Mouse (Mus musculus): ENCODE measurements around the gene Zfp362. TPM values are rescaled to one million over a fixed set of nuclear protein-coding genes. Genes with fewer than 3 reads are reported as not detected.

The Zfp362 gene
- polyA plus RNA-seq (2012; rRNA removed), result 25.9 and 39.6 TPM in 2 replicates

GRCm38 (mm10) chr4:128806043-128806826 lies at the start of gene Zfp362:
Zfp362 (minus strand) TSS chr4:128806045.
- DNase-seq (ENCODE audit: low read depth), result no peak

- peak; percentile 67 for DNase-seq (ENCODE audit: low read depth)
Observed at GRCm38 (mm10) chr4:128855613-128856040, 49.8 kb upstream of the Zfp362 start.

GRCm38 (mm10) chr4:128853117-128853516 lies 47.3 kb upstream of the Zfp362 start:
- no peak for DNase-seq (ENCODE audit: low read depth)

- DNase-seq (ENCODE audit: low read depth), result no peak
Observed at GRCm38 (mm10) chr4:128852266-128852887, 46.5 kb upstream of the Zfp362 start.

GRCm38 (mm10) chr4:128849686-128850085 lies 43.8 kb upstream of the Zfp362 start:
- DNase-seq (ENCODE audit: low read depth), result no peak

GRCm38 (mm10) chr4:128848961-128849360 lies 43.1 kb upstream of the Zfp362 start:
- DNase-seq (ENCODE audit: low read depth), result no peak

GRCm38 (mm10) chr4:128845367-128845973 lies 39.6 kb upstream of the Zfp362 start:
- no peak for DNase-seq (ENCODE audit: low read depth)

- no peak for DNase-seq (ENCODE audit: low read depth)
Observed at GRCm38 (mm10) chr4:128844566-128844965, 38.7 kb upstream of the Zfp362 start.

- DNase-seq (ENCODE audit: low read depth), result no peak
Observed at GRCm38 (mm10) chr4:128841259-128841658, 35.4 kb upstream of the Zfp362 start.

GRCm38 (mm10) chr4:128839811-128840738 lies 34.2 kb upstream of the Zfp362 start:
- DNase-seq (ENCODE audit: low read depth), result no peak

- DNase-seq (ENCODE audit: low read depth), result peak; percentile 67
Observed at GRCm38 (mm10) chr4:128838202-128838601, 32.4 kb upstream of the Zfp362 start.

GRCm38 (mm10) chr4:128824131-128824530 lies 18.3 kb upstream of the Zfp362 start:
- DNase-seq (ENCODE audit: low read depth), result no peak

GRCm38 (mm10) chr4:128820568-128820967 lies 14.7 kb upstream of the Zfp362 start:
- no peak for DNase-seq (ENCODE audit: low read depth)

GRCm38 (mm10) chr4:128817011-128817410 lies 11.2 kb upstream of the Zfp362 start:
- no peak for DNase-seq (ENCODE audit: low read depth)

- peak; percentile 63 for DNase-seq (ENCODE audit: low read depth)
Observed at GRCm38 (mm10) chr4:128811382-128812056, 5.7 kb upstream of the Zfp362 start.

GRCm38 (mm10) chr4:128806827-128807179 lies 958 bp upstream of the Zfp362 start:
- DNase-seq (ENCODE audit: low read depth), result peak; percentile 30

GRCm38 (mm10) chr4:128805150-128806042 lies 449 bp downstream of the Zfp362 start:
- DNase-seq (ENCODE audit: low read depth), result no peak

- DNase-seq (ENCODE audit: low read depth), result no peak
Observed at GRCm38 (mm10) chr4:128804426-128805149, 1.3 kb downstream of the Zfp362 start.

- DNase-seq (ENCODE audit: low read depth), result no peak
Observed at GRCm38 (mm10) chr4:128803569-128803968, 2.3 kb downstream of the Zfp362 start.

Data from gonadal fat pad, adult 2 months (tissue).